Mouse (Mus musculus): ENCODE measurements around the gene Gnat2. TPM values are rescaled to one million over a fixed set of nuclear protein-coding genes. Genes with fewer than 3 reads are reported as not detected.

The Gnat2 gene
- total and polyA plus RNA-seq, 2 experiments from 2014 or later = 1.1 TPM; not detected in 1

DNA sequence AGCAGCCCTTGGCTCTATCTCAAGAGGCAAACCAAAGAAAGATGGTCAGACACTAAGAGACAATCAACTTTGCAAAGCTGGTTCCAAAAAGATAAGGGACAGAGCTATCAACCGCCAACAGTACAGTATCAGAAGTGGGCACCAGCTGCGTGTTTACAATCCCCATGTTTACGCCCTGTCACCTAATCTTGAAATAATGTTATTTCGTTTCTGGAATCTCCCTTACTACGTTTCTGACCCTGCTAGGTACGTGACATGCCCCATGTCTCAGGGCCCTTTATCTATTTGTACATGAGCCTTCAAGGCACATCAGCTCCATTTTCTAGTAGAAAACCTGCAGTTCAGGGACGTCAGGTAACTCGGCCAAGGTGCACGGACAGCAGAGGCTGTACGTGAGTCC lies 4.1 kb downstream of the Gnat2 start:
- Histone ChIP-seq H3K9me3 (replicated peaks; ENCODE audit: control insufficient read depth, low read length) (no peaks in the 10 kb centered on the region), H3K9ac (replicated peaks; ENCODE audit: low read depth, low read length) (no peak overlapping the region), H3K36me3 (replicated peaks; ENCODE audit: control insufficient read depth, insufficient read depth, low read length) (no peaks in the 10 kb centered on the region), H3K27me3 (ENCODE audit: control insufficient read depth, insufficient read depth, low read length) (no peaks in the 10 kb centered on the region), H3K4me1 (ENCODE audit: control insufficient read depth, insufficient read depth) (no peaks in the 10 kb centered on the region), H3K4me3 (ENCODE audit: low read depth, low read length) (no peak overlapping the region), H3K4me2 (ENCODE audit: low read depth, low read length) (no peak overlapping the region), H3K27ac (ENCODE audit: low read depth) (no peak overlapping the region)
- no peak for TF ChIP-seq CTCF (IDR thresholded peaks at IDR 0.05; ENCODE audit: low read depth)
- no peak for TF ChIP-seq EP300 (IDR thresholded peaks at IDR 0.05; ENCODE audit: low read depth)
- 55% methylated on average over 10 of the region's 10 CpGs for WGBS
- ATAC-seq (ENCODE audit: insufficient read depth, low read depth) (no peak), DNase-seq (ENCODE audit: low spot score) (no peak)

DNA sequence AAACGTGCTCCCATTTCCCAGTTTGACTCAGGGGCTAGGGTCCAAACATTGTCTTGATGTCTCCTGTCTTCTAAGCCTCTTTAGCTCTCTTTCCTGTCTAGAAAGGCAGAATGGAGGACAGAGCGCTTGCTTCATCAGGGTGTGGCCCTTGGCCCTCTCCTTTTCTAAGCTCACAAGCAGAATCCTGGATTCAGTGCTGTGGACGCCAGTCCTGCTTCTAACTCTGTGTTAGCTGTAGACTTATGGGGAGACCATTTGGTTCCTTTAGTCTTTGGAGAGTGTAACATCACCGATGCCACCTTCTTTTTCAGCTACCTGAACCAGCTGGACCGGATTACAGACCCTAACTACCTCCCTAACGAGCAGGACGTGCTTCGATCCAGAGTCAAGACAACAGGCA lies 5.1 kb downstream of the Gnat2 start:
- WGBS = 90% methylated on average over 8 of the region's 8 CpGs
- no peak overlapping the region for H3K4me3 ChIP-seq (ENCODE audit: low read depth, low read length)
- ATAC-seq (ENCODE audit: insufficient read depth, low read depth) (no peak), DNase-seq (ENCODE audit: low spot score) (no peak)
- H3K27me3 ChIP-seq (ENCODE audit: control insufficient read depth, insufficient read depth, low read length) = no peaks in the 10 kb centered on the region
- H3K4me1 ChIP-seq (ENCODE audit: control insufficient read depth, insufficient read depth) = no peaks in the 10 kb centered on the region
- TF ChIP-seq CTCF (IDR thresholded peaks at IDR 0.05; ENCODE audit: low read depth) (no peak), EP300 (IDR thresholded peaks at IDR 0.05; ENCODE audit: low read depth) (no peak)
- no peaks in the 10 kb centered on the region for H3K9me3 ChIP-seq (replicated peaks; ENCODE audit: control insufficient read depth, low read length)
- H3K27ac ChIP-seq (ENCODE audit: low read depth) = no peak overlapping the region
- H3K36me3 ChIP-seq (replicated peaks; ENCODE audit: control insufficient read depth, insufficient read depth, low read length) = no peaks in the 10 kb centered on the region
- no peak overlapping the region for H3K9ac ChIP-seq (replicated peaks; ENCODE audit: low read depth, low read length)
- H3K4me2 ChIP-seq (ENCODE audit: low read depth, low read length) = no peak overlapping the region

GRCm38 (mm10) chr3:108098316-108098715 lies 5.7 kb downstream of the Gnat2 start:
- H3K4me2 ChIP-seq (ENCODE audit: low read depth, low read length) = no peak overlapping the region
- H3K9ac ChIP-seq (replicated peaks; ENCODE audit: low read depth, low read length) = no peak overlapping the region
- no peaks in the 10 kb centered on the region for H3K4me1 ChIP-seq (ENCODE audit: control insufficient read depth, insufficient read depth)
- no peak overlapping the region for H3K4me3 ChIP-seq (ENCODE audit: low read depth, low read length)
- ATAC-seq (ENCODE audit: insufficient read depth, low read depth) (no peak), DNase-seq (ENCODE audit: low spot score) (no peak)
- TF ChIP-seq EP300 (IDR thresholded peaks at IDR 0.05; ENCODE audit: low read depth) = no peak
- no peak for TF ChIP-seq CTCF (IDR thresholded peaks at IDR 0.05; ENCODE audit: low read depth)
- no peaks in the 10 kb centered on the region for H3K27me3 ChIP-seq (ENCODE audit: control insufficient read depth, insufficient read depth, low read length)
- no peak overlapping the region for H3K27ac ChIP-seq (ENCODE audit: low read depth)
- H3K9me3 ChIP-seq (replicated peaks; ENCODE audit: control insufficient read depth, low read length) = no peaks in the 10 kb centered on the region
- no peaks in the 10 kb centered on the region for H3K36me3 ChIP-seq (replicated peaks; ENCODE audit: control insufficient read depth, insufficient read depth, low read length)
- WGBS = 57% methylated on average over 6 of the region's 6 CpGs

DNA sequence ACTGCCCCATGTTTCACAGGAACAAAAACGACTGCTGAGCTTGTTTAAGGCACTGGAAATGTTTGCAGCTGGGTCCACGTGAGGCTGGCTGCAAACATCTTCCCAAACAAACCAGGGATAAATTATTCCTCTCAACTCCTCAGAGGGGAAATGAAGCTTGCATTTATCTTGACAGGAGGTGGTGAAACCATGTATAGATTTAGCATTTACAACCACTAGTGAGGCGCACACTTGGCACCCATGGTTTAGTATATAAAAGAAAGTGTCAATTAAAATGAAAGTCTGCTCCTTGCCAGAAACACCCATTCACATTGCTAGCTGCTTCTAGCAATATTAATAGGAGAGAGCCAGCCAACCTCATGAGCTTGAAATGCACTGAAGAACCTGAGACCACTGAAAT lies 9.0 kb downstream of the Gnat2 start:
- no peak overlapping the region for H3K4me3 ChIP-seq (ENCODE audit: low read depth, low read length)
- ATAC-seq (ENCODE audit: insufficient read depth, low read depth) = no peak
- H3K27me3 ChIP-seq (ENCODE audit: control insufficient read depth, insufficient read depth, low read length) = no peaks in the 10 kb centered on the region
- no peak for DNase-seq (ENCODE audit: low spot score)
- WGBS = 43% methylated on average over 3 of the region's 3 CpGs
- H3K9me3 ChIP-seq (replicated peaks; ENCODE audit: control insufficient read depth, low read length) = no peaks in the 10 kb centered on the region
- 0 out of 2 replicates have a peak, but pooled peaks cover 6% of the 10 kb centered on the region for H3K4me1 ChIP-seq (ENCODE audit: control insufficient read depth, insufficient read depth)
- H3K4me2 ChIP-seq (ENCODE audit: low read depth, low read length) = no peak overlapping the region
- peaks cover 8% of the 10 kb centered on the region; the same call in 1 of the 2 replicates for H3K36me3 ChIP-seq (replicated peaks; ENCODE audit: control insufficient read depth, insufficient read depth, low read length)
- no peak overlapping the region for H3K9ac ChIP-seq (replicated peaks; ENCODE audit: low read depth, low read length)
- TF ChIP-seq EP300 (IDR thresholded peaks at IDR 0.05; ENCODE audit: low read depth) = no peak
- no peak for TF ChIP-seq CTCF (IDR thresholded peaks at IDR 0.05; ENCODE audit: low read depth)
- no peak overlapping the region for H3K27ac ChIP-seq (ENCODE audit: low read depth)

GRCm38 (mm10) chr3:108102075-108102474 lies 9.5 kb downstream of the Gnat2 start:
- Histone ChIP-seq H3K4me1 (ENCODE audit: control insufficient read depth, insufficient read depth) (0 out of 2 replicates have a peak, but pooled peaks cover 6% of the 10 kb centered on the region), H3K4me2 (ENCODE audit: low read depth, low read length) (no peak overlapping the region), H3K4me3 (ENCODE audit: low read depth, low read length) (no peak overlapping the region), H3K27ac (ENCODE audit: low read depth) (no peak overlapping the region), H3K27me3 (ENCODE audit: control insufficient read depth, insufficient read depth, low read length) (no peaks in the 10 kb centered on the region), H3K9ac (replicated peaks; ENCODE audit: low read depth, low read length) (no peak overlapping the region), H3K36me3 (replicated peaks; ENCODE audit: control insufficient read depth, insufficient read depth, low read length) (peaks cover 11% of the 10 kb centered on the region; the same call in 1 of the 2 replicates), H3K9me3 (replicated peaks; ENCODE audit: control insufficient read depth, low read length) (no peaks in the 10 kb centered on the region)
- ATAC-seq (ENCODE audit: insufficient read depth, low read depth) (no peak), DNase-seq (ENCODE audit: low spot score) (no peak)
- 89% methylated on average over 6 of the region's 6 CpGs for WGBS
- no peak for TF ChIP-seq EP300 (IDR thresholded peaks at IDR 0.05; ENCODE audit: low read depth)
- TF ChIP-seq CTCF (IDR thresholded peaks at IDR 0.05; ENCODE audit: low read depth) = no peak

DNA sequence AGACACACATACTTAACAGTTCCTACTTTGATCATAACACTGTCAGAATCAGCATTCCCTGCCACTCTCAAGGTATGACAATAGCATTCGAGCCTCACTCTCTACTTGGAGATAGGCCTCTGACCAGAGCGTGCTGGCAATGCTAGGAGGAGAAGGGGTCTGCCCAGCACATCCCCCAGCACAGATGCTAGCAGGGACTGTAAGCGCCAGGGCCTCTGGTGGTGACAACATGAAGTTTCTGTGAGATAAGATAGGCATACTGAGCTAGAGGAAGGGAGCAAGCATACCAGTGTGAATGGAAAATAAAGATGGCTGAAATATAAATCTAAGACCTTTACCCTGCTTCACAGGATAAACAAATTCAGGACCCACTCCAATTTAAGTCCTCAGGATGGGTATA lies 12.7 kb downstream of the Gnat2 start:
- Histone ChIP-seq H3K4me1 (ENCODE audit: control insufficient read depth, insufficient read depth) (0 out of 2 replicates have a peak, but pooled peaks cover 6% of the 10 kb centered on the region), H3K9ac (replicated peaks; ENCODE audit: low read depth, low read length) (no peak overlapping the region), H3K27ac (ENCODE audit: low read depth) (peak overlapping the region; percentile 15; the same call in 1 of the 2 replicates), H3K9me3 (replicated peaks; ENCODE audit: control insufficient read depth, low read length) (no peaks in the 10 kb centered on the region), H3K4me3 (ENCODE audit: low read depth, low read length) (no peak overlapping the region), H3K27me3 (ENCODE audit: control insufficient read depth, insufficient read depth, low read length) (no peaks in the 10 kb centered on the region), H3K36me3 (replicated peaks; ENCODE audit: control insufficient read depth, insufficient read depth, low read length) (peaks cover 40% of the 10 kb centered on the region), H3K4me2 (ENCODE audit: low read depth, low read length) (no peak overlapping the region)
- DNase-seq (ENCODE audit: low spot score) (no peak), ATAC-seq (ENCODE audit: insufficient read depth, low read depth) (peak; percentile 76)
- TF ChIP-seq CTCF (IDR thresholded peaks at IDR 0.05; ENCODE audit: low read depth) (peak; percentile 13; the same call in 1 of the 2 replicates), EP300 (IDR thresholded peaks at IDR 0.05; ENCODE audit: low read depth) (no peak)
- WGBS = 16% methylated on average over 3 of the region's 3 CpGs
